Mouse (Mus musculus): Measurements from ENCODE around the gene Khdc3.

DNA sequence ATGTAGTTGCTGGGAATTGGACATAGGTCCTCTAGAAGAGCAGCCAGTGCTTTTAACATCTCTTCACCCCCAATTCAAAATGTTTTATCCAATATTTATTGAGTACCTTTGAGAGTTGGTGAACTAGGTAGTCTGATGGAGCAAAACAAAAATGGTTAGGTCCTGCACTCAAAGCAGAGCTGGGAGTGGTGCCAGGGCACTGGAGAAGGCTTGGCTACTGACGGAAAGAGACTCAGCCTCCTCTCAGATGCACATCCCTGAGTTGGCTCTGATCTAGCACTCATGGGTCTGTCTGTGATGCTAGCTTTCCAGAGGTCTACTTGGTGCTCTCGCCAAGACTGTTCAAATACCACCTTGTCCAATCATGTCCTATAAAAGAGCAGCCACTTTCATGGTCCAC is 3.7 kb upstream of the Khdc3 start:
- TF ChIP-seq EP300 (IDR thresholded peaks at IDR 0.05; ENCODE audit: insufficient read depth, low read depth, low read length), result no peak
- TF ChIP-seq POLR2A (IDR thresholded peaks at IDR 0.05; ENCODE audit: insufficient read depth, low read length), result no peak
- no peak for TF ChIP-seq CTCF (IDR thresholded peaks at IDR 0.05; ENCODE audit: low read depth, low read length)
